Mouse (Mus musculus): ENCODE results near the gene Hivep2. TPM values are rescaled to one million over a fixed set of nuclear protein-coding genes. Genes with fewer than 3 reads are reported as not detected.
A peak's percentile ranks its signal among the peaks of the same experiment; 100 is the strongest.

The Hivep2 gene
- polyA plus RNA-seq, 1 experiment from 2014 or later = 8.8 TPM

- in situ Hi-C loops (cut with MboI; ENCODE audit: low pct_unique_long_range_greater_than_20kb) = no loop called here
- CTCF ChIA-PET = interaction anchor here (0.6 kb wide), 1 partner anchor 84 kb away, joined by 3 read pairs; no protein-coding TSS in a partner anchor
These were observed 5.4 kb downstream of the Hivep2 start for GRCm38 (mm10) chr10:13971268-13971667.

DNA sequence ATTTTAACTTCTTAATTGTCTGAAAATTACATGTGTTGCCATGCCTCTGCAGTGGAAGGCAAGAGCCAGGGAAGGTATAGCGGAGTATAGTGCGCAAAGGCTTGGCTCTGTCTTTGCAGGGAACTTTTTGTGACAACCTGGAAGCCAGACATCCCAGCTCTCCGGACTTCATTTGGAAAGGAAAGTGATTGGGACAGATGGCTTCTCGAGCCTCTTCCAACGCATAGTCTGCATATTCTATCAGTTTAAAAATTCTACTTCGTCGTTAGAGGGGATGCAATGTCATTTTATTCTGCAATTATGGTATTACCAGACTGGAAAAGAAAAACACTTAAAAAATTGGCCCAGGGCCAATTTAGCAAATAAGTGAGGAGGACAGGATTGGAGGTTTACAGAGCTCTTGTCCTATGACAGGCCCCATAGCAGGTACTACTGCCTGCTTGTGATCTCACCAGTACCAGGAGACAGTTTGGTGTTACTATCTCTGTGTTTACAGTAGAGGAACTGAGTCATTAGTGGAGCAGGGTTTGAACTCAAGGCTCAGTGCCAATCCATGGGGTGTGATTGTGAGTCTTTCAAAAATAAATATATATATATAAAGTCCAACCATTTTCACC, 7.8 kb downstream of the Hivep2 start:
- DNase-seq (ENCODE audit: low read depth, low spot score) = no peak

More at GRCm38 (mm10) chr10:13971268-13971667, 5.4 kb downstream of the Hivep2 start:
- POLR2A ChIA-PET = interaction anchor here (0.6 kb wide), 1 partner anchor 76 kb away, joined by 4 read pairs; no protein-coding TSS in a partner anchor
- no peaks in the 10 kb centered on the region for H3K27me3 ChIP-seq
- no peak for ATAC-seq
- DNase-seq (ENCODE audit: low read depth, low spot score) = no peak
- TF ChIP-seq CTCF (IDR thresholded peaks at IDR 0.05) = no peak

GRCm38 (mm10) chr10:13974472-13974871, 8.6 kb downstream of the Hivep2 start:
- ChIA-PET CTCF (no interaction called here), POLR2A (no interaction called here)
- ATAC-seq (no peak), DNase-seq (ENCODE audit: low read depth, low spot score) (no peak)
- H3K27me3 ChIP-seq = no peaks in the 10 kb centered on the region
- TF ChIP-seq CTCF (IDR thresholded peaks at IDR 0.05) = no peak
- in situ Hi-C loops (cut with MboI; ENCODE audit: low pct_unique_long_range_greater_than_20kb) = no loop called here

More for the DNA sequence above, 7.8 kb downstream of the Hivep2 start:
- ChIA-PET POLR2A (no interaction called here), CTCF (no interaction called here)
- ATAC-seq = no peak
- in situ Hi-C loops (cut with MboI; ENCODE audit: low pct_unique_long_range_greater_than_20kb) = no loop called here
- H3K27me3 ChIP-seq = no peaks in the 10 kb centered on the region
- no peak for TF ChIP-seq CTCF (IDR thresholded peaks at IDR 0.05)

- ChIA-PET CTCF (interaction anchor here (1.5 kb wide), 1 partner anchor 19 kb away, joined by 4 read pairs; no protein-coding TSS in a partner anchor), POLR2A (interaction anchor here (0.6 to 0.9 kb wide), 2 partner anchors 13 to 61 kb away, joined by 3 to 5 read pairs; no protein-coding TSS in a partner anchor)
- in situ Hi-C loops (cut with MboI; ENCODE audit: low pct_unique_long_range_greater_than_20kb) = loop anchor here (5.0 kb wide), 1 partner anchor 351 kb away; no protein-coding TSS in a partner anchor
- TF ChIP-seq CTCF (IDR thresholded peaks at IDR 0.05) = no peak
- ATAC-seq (no peak), DNase-seq (ENCODE audit: low read depth, low spot score) (no peak)
- no peaks in the 10 kb centered on the region for H3K27me3 ChIP-seq
These were observed 10.0 kb downstream of the Hivep2 start for GRCm38 (mm10) chr10:13975861-13976260.

GRCm38 (mm10) chr10:13976267-13976666, 10.4 kb downstream of the Hivep2 start:
- in situ Hi-C loops (cut with MboI; ENCODE audit: low pct_unique_long_range_greater_than_20kb) = loop anchor here (5.0 kb wide), 1 partner anchor 351 kb away; no protein-coding TSS in a partner anchor
- ChIA-PET POLR2A (interaction anchor here (0.6 to 0.9 kb wide), 2 partner anchors 12 to 61 kb away, joined by 3 to 5 read pairs; no protein-coding TSS in a partner anchor), CTCF (interaction anchor here (1.5 kb wide), 1 partner anchor 19 kb away, joined by 4 read pairs; no protein-coding TSS in a partner anchor)
- ATAC-seq = no peak
- no peaks in the 10 kb centered on the region for H3K27me3 ChIP-seq
- no peak for DNase-seq (ENCODE audit: low read depth, low spot score)
- TF ChIP-seq CTCF (IDR thresholded peaks at IDR 0.05) = no peak

GRCm38 (mm10) chr10:13982271-13982670, 16.4 kb downstream of the Hivep2 start:
- TF ChIP-seq CTCF (IDR thresholded peaks at IDR 0.05) = no peak
- ChIA-PET CTCF (interaction anchor here (1.3 kb wide), 1 partner anchor 29 kb away, joined by 4 read pairs; no protein-coding TSS in a partner anchor), POLR2A (no interaction called here)
- ATAC-seq (no peak), DNase-seq (ENCODE audit: low read depth, low spot score) (no peak)
- in situ Hi-C loops (cut with MboI; ENCODE audit: low pct_unique_long_range_greater_than_20kb) = no loop called here
- H3K27me3 ChIP-seq = no peaks in the 10 kb centered on the region

- no peak for TF ChIP-seq CTCF (IDR thresholded peaks at IDR 0.05)
- ChIA-PET POLR2A (no interaction called here), CTCF (no interaction called here)
- no peaks in the 10 kb centered on the region for H3K27me3 ChIP-seq
- ATAC-seq (no peak), DNase-seq (ENCODE audit: low read depth, low spot score) (no peak)
- in situ Hi-C loops (cut with MboI; ENCODE audit: low pct_unique_long_range_greater_than_20kb) = no loop called here
These were observed 17.0 kb downstream of the Hivep2 start for GRCm38 (mm10) chr10:13982769-13983381.

DNA sequence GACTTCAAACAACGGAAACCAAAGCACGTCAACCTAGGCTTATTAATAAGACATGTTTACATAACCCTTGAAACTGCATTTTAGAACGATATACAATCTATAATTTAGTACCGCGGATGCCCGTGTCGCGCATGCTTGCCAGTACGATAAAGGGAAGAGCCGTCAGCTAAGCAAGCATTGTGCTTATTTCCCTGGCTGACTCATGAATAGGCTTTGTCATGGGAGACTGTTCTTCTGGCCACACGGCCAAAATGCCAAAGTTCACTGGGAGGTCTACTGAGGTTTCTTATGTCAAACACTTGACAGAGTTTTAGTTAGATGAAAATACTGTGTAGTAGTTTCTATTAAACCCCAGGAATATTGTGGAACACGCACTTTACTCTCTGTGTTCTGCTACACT, 17.8 kb downstream of the Hivep2 start:
- CTCF ChIA-PET = interaction anchor here (1.0 kb wide), 2 partner anchors 16 to 21 kb away, joined by 3 to 4 read pairs; no protein-coding TSS in a partner anchor
- ATAC-seq = peak; percentile 58

DNA sequence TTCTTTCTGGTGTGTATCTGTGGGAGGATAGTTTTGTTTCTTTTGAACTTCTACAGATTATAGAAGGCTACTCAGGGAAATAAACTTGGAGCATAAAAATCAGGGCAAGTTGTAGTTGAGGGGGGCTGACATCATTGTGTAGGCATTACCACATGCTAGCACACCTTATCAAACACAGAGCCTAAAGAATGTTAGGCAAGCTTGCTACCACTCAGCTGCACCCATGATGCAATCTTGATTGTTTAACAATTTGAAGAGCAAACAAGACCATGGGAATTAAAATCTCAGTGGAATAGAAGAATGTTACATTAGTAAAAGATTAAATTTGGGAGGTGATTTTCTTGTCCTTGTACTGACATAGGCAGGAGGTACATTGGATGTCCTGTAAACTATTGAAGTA, 18.4 kb downstream of the Hivep2 start:
- in situ Hi-C loops (cut with MboI; ENCODE audit: low pct_unique_long_range_greater_than_20kb) = no loop called here
- DNase-seq (ENCODE audit: low read depth, low spot score) = no peak

More for the DNA sequence above, 17.8 kb downstream of the Hivep2 start:
- POLR2A ChIA-PET = no interaction called here
- DNase-seq (ENCODE audit: low read depth, low spot score) = peak; percentile 43
- H3K27me3 ChIP-seq = no peaks in the 10 kb centered on the region
- in situ Hi-C loops (cut with MboI; ENCODE audit: low pct_unique_long_range_greater_than_20kb) = no loop called here
- no peak for TF ChIP-seq CTCF (IDR thresholded peaks at IDR 0.05)

DNA sequence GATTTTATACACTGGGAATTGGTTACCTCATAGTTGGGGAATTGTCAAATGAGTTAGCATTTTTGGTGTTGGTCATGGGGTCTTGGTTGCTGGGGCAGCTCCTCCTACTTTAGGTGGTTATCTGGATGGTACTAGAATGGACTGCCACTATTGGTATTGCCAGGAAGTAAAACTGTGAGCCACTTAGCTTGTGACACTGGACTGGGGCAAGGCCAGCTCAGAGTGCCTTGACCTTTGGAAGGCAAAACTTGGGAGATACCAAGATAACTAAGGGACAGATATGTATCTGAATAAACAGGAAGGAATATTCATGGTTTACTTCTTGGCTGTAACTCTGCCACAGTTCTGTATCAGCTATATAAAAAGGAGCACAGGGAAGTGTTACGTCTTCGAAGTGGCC, 20.7 kb downstream of the Hivep2 start:
- no peak for TF ChIP-seq CTCF (IDR thresholded peaks at IDR 0.05)
- H3K27me3 ChIP-seq = no peaks in the 10 kb centered on the region
- CTCF ChIA-PET = interaction anchor here (0.7 to 1.4 kb wide), 2 partner anchors 23 to 60 kb away, joined by 3 read pairs; no protein-coding TSS in a partner anchor
- POLR2A ChIA-PET = no interaction called here
- ATAC-seq (no peak), DNase-seq (ENCODE audit: low read depth, low spot score) (no peak)
- in situ Hi-C loops (cut with MboI; ENCODE audit: low pct_unique_long_range_greater_than_20kb) = no loop called here

More for the DNA sequence above, 18.4 kb downstream of the Hivep2 start:
- TF ChIP-seq CTCF (IDR thresholded peaks at IDR 0.05) = no peak
- ChIA-PET POLR2A (no interaction called here), CTCF (interaction anchor here (1.0 kb wide), 2 partner anchors 16 to 20 kb away, joined by 3 to 4 read pairs; no protein-coding TSS in a partner anchor)
- ATAC-seq = peak; percentile 44
- no peaks in the 10 kb centered on the region for H3K27me3 ChIP-seq

- ChIA-PET POLR2A (no interaction called here), CTCF (interaction anchor here (1.4 kb wide), 1 partner anchor 22 kb away, joined by 3 read pairs; no protein-coding TSS in a partner anchor)
- no peak for ATAC-seq
- DNase-seq (ENCODE audit: low read depth, low spot score) = no peak
- in situ Hi-C loops (cut with MboI; ENCODE audit: low pct_unique_long_range_greater_than_20kb) = no loop called here
- TF ChIP-seq CTCF (IDR thresholded peaks at IDR 0.05) = no peak
- H3K27me3 ChIP-seq = no peaks in the 10 kb centered on the region
These were observed 21.5 kb downstream of the Hivep2 start for GRCm38 (mm10) chr10:13987336-13987735.
